Mouse (Mus musculus) liver, embryonic 16.5 days (tissue): ENCODE data around the gene Hspbap1. TPM values are rescaled to one million over a fixed set of nuclear protein-coding genes. Genes with fewer than 3 reads are reported as not detected.

Source experiments
- ATAC-seq: fragments of 200-750 bp; cut with Nextera tagmentation; 2 replicates; pipeline ENCODE4 v1.8.0; 2017; ENCODE audit warnings: low read depth, mild to moderate bottlenecking, moderate number of reproducible peaks, moderate library complexity
- H3K27ac ChIP-seq: fragments of 300-500 bp; sonication (generic); 2 replicates; pipeline ENCODE4 v1.5.1; 2014; ENCODE audit warnings: mild to moderate bottlenecking, low read length
- H3K27me3 ChIP-seq: fragments of 300-500 bp; sonication (generic); 2 replicates; pipeline ENCODE4 v1.6.1; 2014; ENCODE audit warnings: low read depth, low read length, mixed read lengths; ENCODE audit not compliant: control insufficient read depth, insufficient read depth
- H3K36me3 ChIP-seq: fragments of 300-500 bp; sonication (generic); 2 replicates; pipeline ENCODE4 v1.6.1; 2014; ENCODE audit warnings: mild to moderate bottlenecking; ENCODE audit not compliant: control insufficient read depth, insufficient read depth
- H3K4me1 ChIP-seq: fragments of 300-500 bp; sonication (generic); 2 replicates; pipeline ENCODE4 v1.6.1; 2014; ENCODE audit warnings: low read depth, low read length, mixed read lengths; ENCODE audit not compliant: control insufficient read depth
- H3K4me2 ChIP-seq: fragments of 300-500 bp; sonication (generic); 2 replicates; pipeline ENCODE4 v1.6.1; 2014; ENCODE audit warnings: low read depth, low read length, mixed read lengths
- H3K4me3 ChIP-seq: fragments of 300-500 bp; sonication (generic); 2 replicates; pipeline ENCODE4 v1.5.1; 2014; ENCODE audit warnings: low read depth, mild to moderate bottlenecking, low read length
- H3K9ac ChIP-seq: fragments of 300-500 bp; sonication (generic); 2 replicates; pipeline ENCODE4 v1.6.1; 2014; ENCODE audit warnings: low read depth, low read length
- H3K9me3 ChIP-seq: fragments of 300-500 bp; sonication (generic); replicated peaks from 2 replicates; pipeline ENCODE4 v1.6.1; 2016; ENCODE audit warnings: low read length; ENCODE audit not compliant: control insufficient read depth
- WGBS: fragments of 180-500 bp; shearing (Covaris S2); extraction: QIAGEN DNeasy Blood & Tissue Kit; methylation state at CpG from one replicate; pipeline ENCODE4 v1.1.7; 2014; ENCODE audit not compliant: insufficient replicate concordance; 5-methylcytosine and 5-hydroxymethylcytosine counted together
- polyA plus RNA-seq: library from polyadenylated mRNA; unstranded; fragments of >200 nt; fragmentation: Nextera tagmentation; extraction: Ambion mirVana; gene quantifications from 2 replicates; pipeline ENCODE4 v1.2.1, GENCODE M21; 2015

Hspbap1 gene
- polyA plus RNA-seq, 1 experiment from 2014 or later: 17.2 TPM

GRCm38 (mm10) chr16:35740357-35740756 lies 29.8 kb upstream of the Hspbap1 start:
- Histone ChIP-seq H3K27me3 (no peaks in the 10 kb centered on the region), H3K4me2 (no peak overlapping the region)

GRCm38 (mm10) chr16:35740943-35741342 lies 29.2 kb upstream of the Hspbap1 start:
- 78% methylated on average over 6 of the region's 6 CpGs for WGBS
- H3K27me3 ChIP-seq: no peaks in the 10 kb centered on the region
- H3K9ac ChIP-seq: no peak overlapping the region
- H3K9me3 ChIP-seq: no peaks in the 10 kb centered on the region
- no peaks in the 10 kb centered on the region for H3K36me3 ChIP-seq
- no peak overlapping the region for H3K27ac ChIP-seq
- no peak overlapping the region for H3K4me2 ChIP-seq
- H3K4me1 ChIP-seq: no peaks in the 10 kb centered on the region
- no peak overlapping the region for H3K4me3 ChIP-seq
- no peak for ATAC-seq

More at GRCm38 (mm10) chr16:35740357-35740756, 29.8 kb upstream of the Hspbap1 start:
- no peaks in the 10 kb centered on the region for H3K4me1 ChIP-seq
- H3K9ac ChIP-seq: no peak overlapping the region
- 84% methylated on average over 12 of the region's 12 CpGs for WGBS
- H3K4me3 ChIP-seq: no peak overlapping the region
- no peak for ATAC-seq
- no peak overlapping the region for H3K27ac ChIP-seq
- H3K36me3 ChIP-seq: no peaks in the 10 kb centered on the region; the same call in 1 of the 2 replicates
- H3K9me3 ChIP-seq: no peaks in the 10 kb centered on the region

- WGBS: 87% methylated on average over 5 of the region's 5 CpGs
Observed at GRCm38 (mm10) chr16:35741621-35742020, 28.6 kb upstream of the Hspbap1 start.

GRCm38 (mm10) chr16:35742251-35742937 lies 27.8 kb upstream of the Hspbap1 start:
- no peak overlapping the region for H3K27ac ChIP-seq
- no peaks in the 10 kb centered on the region for H3K36me3 ChIP-seq
- no peak overlapping the region for H3K9ac ChIP-seq
- ATAC-seq: no peak
- H3K9me3 ChIP-seq: no peaks in the 10 kb centered on the region
- H3K4me2 ChIP-seq: no peak overlapping the region
- WGBS: 74% methylated on average over 12 of the region's 12 CpGs
- no peak overlapping the region for H3K4me3 ChIP-seq
- H3K27me3 ChIP-seq: no peaks in the 10 kb centered on the region
- H3K4me1 ChIP-seq: no peaks in the 10 kb centered on the region

More at GRCm38 (mm10) chr16:35741621-35742020, 28.6 kb upstream of the Hspbap1 start:
- Histone ChIP-seq H3K9me3 (no peaks in the 10 kb centered on the region), H3K4me1 (no peaks in the 10 kb centered on the region), H3K4me2 (no peak overlapping the region), H3K4me3 (no peak overlapping the region), H3K36me3 (no peaks in the 10 kb centered on the region), H3K27me3 (no peaks in the 10 kb centered on the region), H3K27ac (no peak overlapping the region), H3K9ac (no peak overlapping the region)
- ATAC-seq: no peak

- no peak overlapping the region for H3K9ac ChIP-seq
- WGBS: 64% methylated on average over 9 of the region's 9 CpGs
- H3K36me3 ChIP-seq: no peaks in the 10 kb centered on the region
- H3K4me1 ChIP-seq: no peaks in the 10 kb centered on the region
- no peak overlapping the region for H3K27ac ChIP-seq
- no peak overlapping the region for H3K4me2 ChIP-seq
- H3K27me3 ChIP-seq: no peaks in the 10 kb centered on the region
- no peak overlapping the region for H3K4me3 ChIP-seq
- H3K9me3 ChIP-seq: no peaks in the 10 kb centered on the region
- no peak for ATAC-seq
Observed at GRCm38 (mm10) chr16:35747417-35748236, 22.5 kb upstream of the Hspbap1 start.

DNA sequence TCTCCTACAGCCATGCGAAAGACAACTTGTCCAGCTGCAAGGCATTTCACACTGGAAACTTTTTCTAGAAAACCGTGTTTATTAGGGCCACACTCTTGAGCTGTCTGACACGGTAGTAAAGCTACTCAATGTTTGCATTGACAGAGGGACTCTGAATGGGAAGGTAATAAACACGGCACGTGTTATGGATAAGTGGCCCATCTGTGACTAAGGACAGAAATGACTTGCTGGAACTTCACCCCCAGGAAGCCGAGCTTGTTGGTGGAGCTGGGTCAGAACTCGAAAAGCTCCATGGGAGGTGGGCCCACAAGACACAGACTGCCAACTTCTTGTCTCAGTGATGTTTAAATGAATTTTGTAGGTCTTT lies 22.0 kb upstream of the Hspbap1 start:
- H3K27me3 ChIP-seq: no peaks in the 10 kb centered on the region
- H3K9ac ChIP-seq: no peak overlapping the region
- WGBS: 83% methylated on average over 7 of the region's 7 CpGs
- no peaks in the 10 kb centered on the region for H3K4me1 ChIP-seq
- no peaks in the 10 kb centered on the region for H3K36me3 ChIP-seq
- no peak for ATAC-seq
- no peak overlapping the region for H3K4me2 ChIP-seq
- H3K4me3 ChIP-seq: no peak overlapping the region
- H3K9me3 ChIP-seq: no peaks in the 10 kb centered on the region
- no peak overlapping the region for H3K27ac ChIP-seq

- Histone ChIP-seq H3K4me3 (no peak overlapping the region), H3K36me3 (no peaks in the 10 kb centered on the region), H3K9ac (no peak overlapping the region), H3K27ac (no peak overlapping the region), H3K4me1 (no peaks in the 10 kb centered on the region), H3K9me3 (no peaks in the 10 kb centered on the region), H3K27me3 (no peaks in the 10 kb centered on the region), H3K4me2 (no peak overlapping the region)
- ATAC-seq: no peak
- WGBS: 74% methylated on average over 7 of the region's 7 CpGs
Observed at GRCm38 (mm10) chr16:35749385-35749784, 20.8 kb upstream of the Hspbap1 start.

GRCm38 (mm10) chr16:35751841-35752240 lies 18.3 kb upstream of the Hspbap1 start:
- no peak overlapping the region for H3K9ac ChIP-seq
- no peaks in the 10 kb centered on the region for H3K36me3 ChIP-seq
- H3K4me2 ChIP-seq: no peak overlapping the region
- H3K4me3 ChIP-seq: no peak overlapping the region
- H3K9me3 ChIP-seq: no peaks in the 10 kb centered on the region
- 83% methylated on average over 4 of the region's 4 CpGs for WGBS
- peaks cover 16% of the 10 kb centered on the region for H3K4me1 ChIP-seq
- H3K27ac ChIP-seq: no peak overlapping the region
- no peak for ATAC-seq
- H3K27me3 ChIP-seq: no peaks in the 10 kb centered on the region

DNA sequence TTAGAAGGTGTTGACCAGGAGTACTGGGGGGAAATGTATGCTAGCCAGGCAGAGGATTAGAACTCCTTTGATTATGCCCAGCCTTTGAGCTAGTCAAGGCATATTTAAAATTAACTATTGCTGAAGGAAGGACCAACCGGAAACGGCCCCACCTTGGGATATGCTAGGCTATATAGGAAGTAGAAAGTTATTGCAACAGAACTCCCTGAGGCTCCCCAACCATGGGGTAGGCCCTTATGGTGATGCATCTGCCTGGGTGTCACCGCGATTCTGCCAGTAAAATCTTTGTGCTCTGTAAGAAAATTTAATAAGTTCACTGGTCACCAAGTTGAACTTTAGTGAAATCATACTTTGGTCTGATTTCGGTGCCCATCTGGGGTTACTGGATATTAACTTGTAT lies 16.2 kb upstream of the Hspbap1 start:
- Histone ChIP-seq H3K36me3 (no peaks in the 10 kb centered on the region), H3K9ac (no peak overlapping the region), H3K4me3 (no peak overlapping the region), H3K27me3 (no peaks in the 10 kb centered on the region), H3K27ac (no peak overlapping the region), H3K9me3 (no peaks in the 10 kb centered on the region), H3K4me1 (peaks cover 18% of the 10 kb centered on the region), H3K4me2 (no peak overlapping the region)
- WGBS: 84% methylated on average over 5 of the region's 5 CpGs
- ATAC-seq: no peak
